Mouse (Mus musculus) intestine, postnatal 0 days (tissue): ENCODE data around the gene B3gnt3. TPM values are rescaled to one million over a fixed set of nuclear protein-coding genes. Genes with fewer than 3 reads are reported as not detected.

Source experiments
- ATAC-seq: fragments of 200-750 bp; cut with Nextera tagmentation; 2 replicates; pipeline ENCODE4 v1.8.0; 2017; ENCODE audit warnings: mild to moderate bottlenecking, moderate TSS enrichment, moderate library complexity
- H3K27ac ChIP-seq: fragments of 300-500 bp; sonication (generic); 2 replicates; pipeline ENCODE4 v1.5.1; 2014; ENCODE audit warnings: mild to moderate bottlenecking, low read depth, low read length, moderate library complexity
- H3K27me3 ChIP-seq: fragments of 300-500 bp; sonication (generic); replicated peaks from 2 replicates; pipeline ENCODE4 v1.6.1; 2014; ENCODE audit warnings: low read length, mixed read lengths; ENCODE audit not compliant: control insufficient read depth, insufficient read depth
- H3K36me3 ChIP-seq: fragments of 300-500 bp; sonication (generic); 2 replicates; pipeline ENCODE4 v1.6.1; 2014; ENCODE audit warnings: mild to moderate bottlenecking, moderate library complexity; ENCODE audit not compliant: control insufficient read depth, insufficient read depth
- H3K4me1 ChIP-seq: fragments of 300-500 bp; sonication (generic); replicated peaks from 2 replicates; pipeline ENCODE4 v1.6.1; 2014; ENCODE audit warnings: antibody characterized with exemption, low read length, mixed read lengths; ENCODE audit not compliant: control insufficient read depth, insufficient read depth
- H3K4me2 ChIP-seq: fragments of 300-500 bp; sonication (generic); replicated peaks from 2 replicates; pipeline ENCODE4 v1.6.1; 2014; ENCODE audit warnings: low read depth, mild to moderate bottlenecking, moderate library complexity
- H3K4me3 ChIP-seq: fragments of 300-500 bp; sonication (generic); 2 replicates; pipeline ENCODE4 v1.5.1; 2014; ENCODE audit warnings: low read depth, low read length
- H3K9ac ChIP-seq: fragments of 300-500 bp; sonication (generic); 2 replicates; pipeline ENCODE4 v1.6.1; 2014; ENCODE audit warnings: mild to moderate bottlenecking, low read depth, low read length
- H3K9me3 ChIP-seq: fragments of 300-500 bp; sonication (generic); 2 replicates; pipeline ENCODE4 v1.6.1; 2016; ENCODE audit warnings: mixed run types; ENCODE audit not compliant: control insufficient read depth
- CTCF ChIP-seq: sonication (generic); IDR thresholded peaks from 2 replicates; pipeline ENCODE4 v1.5.1; 2016; ENCODE audit warnings: low read depth, mild to moderate bottlenecking, control low read depth, antibody characterized with exemption, moderate library complexity
- WGBS: fragments of 180-500 bp; shearing (Covaris S2); extraction: QIAGEN DNeasy Blood & Tissue Kit; methylation state at CpG from one replicate; pipeline ENCODE4 v1.1.7; 2014; 5-methylcytosine and 5-hydroxymethylcytosine counted together
- polyA plus RNA-seq: library from polyadenylated mRNA; unstranded; fragments of >200 nt; fragmentation: Nextera tagmentation; extraction: Ambion mirVana; gene quantifications from 2 replicates; pipeline ENCODE4 v1.2.1, GENCODE M21; 2015

B3gnt3 gene
- polyA plus RNA-seq, 1 experiment from 2014 or later = 33.5 TPM

DNA sequence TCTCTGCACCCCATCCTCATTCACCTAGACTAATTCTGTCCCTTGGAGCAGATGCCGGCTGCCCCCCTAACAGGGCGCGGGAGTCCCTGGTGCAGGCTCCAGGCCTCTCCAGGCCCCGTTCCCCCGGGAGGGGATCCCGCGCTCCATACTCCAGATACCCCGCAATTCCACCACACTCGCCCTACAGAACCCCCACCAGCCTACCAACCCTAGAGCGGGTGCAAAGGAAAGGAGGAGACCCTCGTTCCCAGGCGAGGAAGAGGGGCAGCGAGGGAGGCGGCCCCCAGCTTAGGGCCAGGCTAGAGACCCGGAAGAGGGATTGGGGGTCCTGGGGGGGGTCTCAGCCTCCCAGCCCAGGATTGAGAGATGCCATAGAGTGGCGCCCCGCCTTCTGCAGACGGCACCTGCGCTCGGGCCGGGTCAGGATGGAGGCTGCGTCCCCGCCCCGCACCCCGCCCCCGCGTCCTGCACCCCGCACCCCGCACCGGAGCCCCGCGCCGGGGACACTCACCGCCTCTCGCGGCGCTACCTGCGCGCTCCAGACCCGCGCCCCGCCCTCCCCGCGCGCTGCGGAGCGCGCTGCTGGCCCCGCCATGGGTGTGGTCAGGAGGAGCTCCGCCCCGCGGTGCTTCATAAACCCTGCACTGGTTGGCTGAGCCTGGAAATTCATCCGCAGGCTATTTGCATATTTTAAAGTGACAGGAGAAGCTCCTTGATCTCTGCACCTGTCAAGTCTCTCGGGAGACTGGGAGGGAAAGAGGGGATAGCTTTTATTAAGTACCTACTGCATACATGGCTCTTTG, 23.7 kb upstream of the B3gnt3 start, which contains the start of gene Fcho1:
Gene Fcho1 (minus strand): TSS at position 595 of the 803 bp plus-strand sequence.
- peak within 1 kb of the TSS; percentile 54 for H3K4me3 ChIP-seq
- H3K9me3 ChIP-seq = no peaks in the 10 kb centered on the region
- H3K27me3 ChIP-seq = peaks cover 9% of the 10 kb centered on the region; the same call in 1 of the 2 replicates
- H3K36me3 ChIP-seq = no peaks in the 10 kb centered on the region
- 2% methylated on average over 54 of the region's 54 CpGs for WGBS
- peak within 1 kb of the TSS; percentile 31; the same call in 1 of the 2 replicates for H3K9ac ChIP-seq
- ATAC-seq = peak; percentile 87
- H3K4me2 ChIP-seq = peak within 1 kb of the TSS; percentile 91
- 0 out of 2 replicates have a peak, but pooled peaks cover 5% of the 10 kb centered on the region for H3K4me1 ChIP-seq
- no peak for TF ChIP-seq CTCF
- H3K27ac ChIP-seq = no peak within 1 kb of the TSS

DNA sequence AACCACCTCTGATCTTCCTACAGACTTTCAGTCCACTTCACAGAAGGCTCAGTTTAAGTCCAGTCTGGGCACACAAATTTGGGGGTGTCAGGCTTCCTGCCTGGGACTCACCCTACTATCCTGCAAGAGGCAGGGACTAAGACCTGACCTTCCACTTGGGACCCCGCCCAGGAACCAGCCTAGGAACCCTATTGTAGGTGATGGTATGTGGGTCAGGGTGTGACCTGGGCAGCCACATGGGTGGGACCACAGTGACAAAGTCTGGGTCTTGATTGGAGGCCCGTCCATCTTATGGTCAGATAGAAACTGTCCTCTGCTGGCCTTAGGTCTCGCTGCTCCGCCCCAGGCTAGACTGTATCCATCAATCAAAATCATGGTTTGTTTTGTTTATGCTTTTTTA, 22.8 kb upstream of the B3gnt3 start:
- Histone ChIP-seq H3K27ac (no peak overlapping the region), H3K36me3 (no peaks in the 10 kb centered on the region), H3K27me3 (peaks cover 9% of the 10 kb centered on the region; the same call in 1 of the 2 replicates), H3K9ac (no peak overlapping the region), H3K4me2 (no peak overlapping the region), H3K4me1 (0 out of 2 replicates have a peak, but pooled peaks cover 5% of the 10 kb centered on the region), H3K9me3 (no peaks in the 10 kb centered on the region), H3K4me3 (no peak overlapping the region)
- no peak for TF ChIP-seq CTCF
- WGBS = 61% methylated on average over 4 of the region's 4 CpGs
- ATAC-seq = no peak

DNA sequence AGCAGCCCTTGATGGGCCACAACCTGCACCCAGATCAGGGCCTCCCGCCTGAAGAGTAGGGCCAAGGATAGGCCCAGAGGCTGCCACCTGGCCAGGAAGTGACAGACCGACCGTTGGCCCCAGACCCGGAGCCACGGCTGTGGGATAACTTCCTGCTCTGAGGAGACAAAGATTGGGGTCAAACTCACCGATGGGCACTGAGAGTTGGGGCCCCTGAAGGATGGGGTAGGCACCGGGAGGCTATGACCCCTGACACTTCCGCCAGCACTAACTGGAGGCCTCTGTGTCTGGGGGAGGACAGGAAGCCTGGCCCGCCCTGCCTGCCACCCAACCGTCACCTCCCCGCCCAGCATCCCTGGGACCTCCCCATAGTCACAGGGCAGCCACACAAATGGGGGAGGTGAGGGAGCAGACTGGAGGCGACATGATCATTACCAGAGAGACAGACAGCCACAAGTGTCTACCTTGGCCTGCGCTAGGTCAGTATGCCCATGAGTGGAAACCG, 21.5 kb upstream of the B3gnt3 start:
- no peak for ATAC-seq
- H3K36me3 ChIP-seq = no peaks in the 10 kb centered on the region
- no peak overlapping the region for H3K27ac ChIP-seq
- peaks cover 9% of the 10 kb centered on the region; the same call in 1 of the 2 replicates for H3K27me3 ChIP-seq
- TF ChIP-seq CTCF = no peak
- no peaks in the 10 kb centered on the region for H3K4me1 ChIP-seq
- no peak overlapping the region for H3K9ac ChIP-seq
- WGBS = 59% methylated on average over 14 of the region's 14 CpGs
- H3K4me3 ChIP-seq = no peak overlapping the region
- H3K4me2 ChIP-seq = no peak overlapping the region
- no peaks in the 10 kb centered on the region for H3K9me3 ChIP-seq

DNA sequence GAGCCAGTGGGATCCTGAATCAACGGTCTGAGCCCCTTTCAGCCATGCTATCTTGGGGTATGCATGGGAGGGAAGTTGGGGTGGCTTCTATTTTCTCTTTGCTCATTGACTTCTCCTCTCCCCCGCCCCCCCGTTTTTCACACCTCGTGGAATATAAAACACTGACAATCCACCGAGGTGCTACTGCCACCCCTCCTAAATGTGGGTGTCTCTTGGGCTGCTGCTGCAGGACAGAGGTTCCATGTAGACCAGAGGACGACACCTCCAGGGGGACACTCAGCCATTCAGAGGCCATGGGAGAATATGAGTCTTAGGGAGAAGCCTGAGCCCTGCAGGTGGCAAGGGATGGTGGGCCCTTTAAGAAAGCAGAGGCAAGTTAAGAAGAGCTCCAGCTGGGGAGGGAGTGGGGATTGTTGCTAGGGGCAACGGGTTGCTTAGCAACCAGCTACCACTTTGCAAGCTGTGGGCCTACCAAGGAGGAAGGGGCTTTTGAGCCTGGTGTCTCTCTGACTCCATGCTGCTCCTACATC, 18.4 kb upstream of the B3gnt3 start:
- H3K27ac ChIP-seq = no peak overlapping the region
- H3K9me3 ChIP-seq = no peaks in the 10 kb centered on the region
- TF ChIP-seq CTCF = no peak
- H3K4me3 ChIP-seq = no peak overlapping the region
- H3K9ac ChIP-seq = no peak overlapping the region
- ATAC-seq = no peak
- H3K27me3 ChIP-seq = 0 out of 2 replicates have a peak, but pooled peaks cover under 1% of the 10 kb centered on the region
- no peak overlapping the region for H3K4me2 ChIP-seq
- 47% methylated on average over 7 of the region's 7 CpGs for WGBS
- no peaks in the 10 kb centered on the region for H3K36me3 ChIP-seq
- H3K4me1 ChIP-seq = peaks cover 3% of the 10 kb centered on the region; the same call in 1 of the 2 replicates

DNA sequence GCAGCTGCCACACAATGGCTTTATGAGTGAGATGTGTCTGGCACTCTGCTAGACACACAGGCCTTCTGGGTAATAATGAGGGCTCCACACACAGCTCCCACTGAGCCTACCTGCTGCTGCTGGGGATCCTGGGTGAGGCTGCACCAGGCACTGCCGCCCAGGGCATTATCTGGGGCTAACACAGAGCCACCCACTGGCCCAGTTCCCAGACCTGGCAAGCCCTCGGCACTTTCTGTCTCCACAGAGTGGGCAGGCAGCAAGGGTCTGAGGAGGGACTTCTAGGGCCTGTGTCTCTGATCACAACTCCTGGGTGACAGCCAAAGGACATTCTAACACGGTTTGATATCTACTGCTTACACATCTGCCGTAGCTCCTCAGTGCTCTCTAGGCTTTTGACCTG, 17.6 kb upstream of the B3gnt3 start:
- Histone ChIP-seq H3K4me2 (no peak overlapping the region), H3K4me3 (no peak overlapping the region), H3K27ac (no peak overlapping the region), H3K36me3 (no peaks in the 10 kb centered on the region), H3K4me1 (peaks cover 3% of the 10 kb centered on the region; the same call in 1 of the 2 replicates), H3K9ac (no peak overlapping the region), H3K9me3 (no peaks in the 10 kb centered on the region), H3K27me3 (no peaks in the 10 kb centered on the region)
- no peak for ATAC-seq
- TF ChIP-seq CTCF = no peak
- 70% methylated on average over 4 of the region's 4 CpGs for WGBS

DNA sequence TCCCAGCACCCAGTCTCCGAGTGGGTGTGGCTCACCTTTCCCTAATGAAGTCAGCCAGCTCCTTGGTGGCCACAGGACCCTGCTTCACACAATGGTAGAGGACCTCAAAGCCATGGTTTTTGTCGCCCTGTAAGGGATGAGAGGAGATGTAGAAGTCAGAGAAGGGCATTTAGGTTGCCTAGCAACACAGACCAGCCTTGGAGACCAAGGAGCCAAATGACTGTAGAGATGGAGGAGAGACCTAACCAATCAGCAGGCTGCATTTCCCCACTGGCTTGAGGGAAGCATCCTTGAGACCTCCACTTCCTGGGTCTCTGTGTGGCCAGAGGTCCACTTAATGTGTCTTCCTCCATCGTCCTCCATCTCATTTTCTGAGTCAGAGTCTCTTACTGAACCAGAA, 16.7 kb upstream of the B3gnt3 start:
- no peak for ATAC-seq
- Histone ChIP-seq H3K4me2 (no peak overlapping the region), H3K4me1 (peaks cover 3% of the 10 kb centered on the region; the same call in 1 of the 2 replicates), H3K4me3 (no peak overlapping the region), H3K36me3 (no peaks in the 10 kb centered on the region), H3K27me3 (no peaks in the 10 kb centered on the region), H3K27ac (no peak overlapping the region), H3K9ac (no peak overlapping the region), H3K9me3 (no peaks in the 10 kb centered on the region)
- WGBS = 50% methylated on average over 3 of the region's 3 CpGs
- no peak for TF ChIP-seq CTCF
